Mouse (Mus musculus) cortical plate, adult 2 months (tissue): ENCODE results near the gene Dtnbp1.

ENCODE experiments used
- CTCF ChIP-seq: fragments of 200-500 bp; IDR thresholded peaks from 2 replicates; pipeline ENCODE4 v1.5.1; 2011; ENCODE audit warnings: mild to moderate bottlenecking, control low read depth, low read length; ENCODE audit not compliant: insufficient read depth; ENCODE audit errors: extremely low read depth
- POLR2A ChIP-seq: fragments of 200-500 bp; IDR thresholded peaks from 2 replicates; pipeline ENCODE4 v1.6.1; 2011; ENCODE audit warnings: mild to moderate bottlenecking, low read length, control low read depth; ENCODE audit not compliant: insufficient read depth; ENCODE audit errors: extremely low read depth

GRCm38 (mm10) chr13:44876799-44877198, 125.1 kb downstream of the Dtnbp1 start:
- TF ChIP-seq CTCF (no peak), POLR2A (no peak)
